Mouse (Mus musculus): ENCODE measurements around the gene Cit. TPM values are rescaled to one million over a fixed set of nuclear protein-coding genes. Genes with fewer than 3 reads are reported as not detected.

Gene Cit
- polyA plus RNA-seq, 1 experiment: 8.5 TPM

DNA sequence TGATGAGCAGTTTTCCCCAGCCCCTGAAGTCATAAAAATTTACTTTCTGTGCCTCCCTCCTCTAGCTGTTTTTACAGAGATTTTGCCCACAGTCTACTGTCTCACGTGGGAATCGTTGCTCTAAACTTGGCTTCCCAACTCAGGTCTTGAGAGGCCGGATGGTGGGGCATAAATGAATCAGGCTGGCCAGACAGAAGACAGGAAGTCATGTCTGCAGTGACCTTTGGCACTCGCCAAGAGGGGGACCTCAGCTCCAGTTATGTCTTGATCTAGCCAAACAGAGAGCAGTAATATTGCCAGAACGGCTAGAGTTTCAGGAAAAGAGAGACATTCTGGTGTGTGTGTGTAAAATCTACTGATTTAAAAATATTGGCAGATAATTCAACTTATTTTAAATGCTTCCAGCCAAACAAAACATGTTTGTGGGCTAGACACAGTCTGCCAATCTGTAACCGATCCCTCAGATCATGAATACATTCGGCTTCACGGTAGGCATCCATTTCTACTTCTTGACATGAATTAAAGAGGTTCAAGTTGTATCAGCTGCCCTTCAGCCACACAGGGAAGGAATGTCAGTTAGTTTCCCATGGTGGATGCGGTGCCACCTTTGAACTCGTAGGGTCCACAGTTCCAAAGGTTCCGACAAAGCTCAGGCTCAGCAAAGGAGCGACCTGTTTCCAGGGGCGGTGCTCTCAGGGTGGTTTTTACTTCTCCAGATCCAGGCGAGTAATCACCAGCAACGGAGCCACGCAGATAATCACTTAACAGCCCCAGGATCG lies 5.4 kb downstream of the Cit start:
- H3K4me2 ChIP-seq (ENCODE audit: low read depth): peak overlapping the region; percentile 72
- TF ChIP-seq TCF3 (IDR thresholded peaks at IDR 0.05; ENCODE audit: insufficient read length, low read depth) (no peak), USF1 (IDR thresholded peaks at IDR 0.05; ENCODE audit: low read depth) (no peak), SRF (IDR thresholded peaks at IDR 0.05; ENCODE audit: control insufficient read depth, insufficient read length, low read depth) (no peak), CEBPB (IDR thresholded peaks at IDR 0.05; ENCODE audit: insufficient read depth, poor library complexity, severe bottlenecking) (no peak), MYOD1 (IDR thresholded peaks at IDR 0.05; ENCODE audit: control insufficient read depth in 1 of 3, insufficient read length in 2 of 3, low read depth in 2 of 3) (no peak), TCF12 (IDR thresholded peaks at IDR 0.05; ENCODE audit: insufficient read depth, poor library complexity, severe bottlenecking) (no peak), POLR2AphosphoS2 (IDR thresholded peaks at IDR 0.05; ENCODE audit: insufficient read length, low read depth) (no peak), REST (IDR thresholded peaks at IDR 0.05; ENCODE audit: insufficient read depth, insufficient read length) (no peak), POLR2A (IDR thresholded peaks at IDR 0.05; ENCODE audit: insufficient read length, low read depth) (no peak), MAX (IDR thresholded peaks at IDR 0.05; ENCODE audit: low read depth) (no peak), E2F4 (IDR thresholded peaks at IDR 0.05; ENCODE audit: insufficient read depth) (no peak), MYOG (IDR thresholded peaks at IDR 0.05; ENCODE audit: control insufficient read depth in 1 of 3, insufficient read depth in 1 of 3, insufficient read length in 2 of 3, low read depth in 2 of 3) (no peak)
- no peak overlapping the region for H3K4me3 ChIP-seq
- H3K79me2 ChIP-seq (ENCODE audit: control insufficient read depth, insufficient read depth): peaks cover 41% of the 10 kb centered on the region
- H3ac ChIP-seq (ENCODE audit: control insufficient read depth, insufficient read length): no peak overlapping the region
- H3K36me3 ChIP-seq (ENCODE audit: control insufficient read depth, insufficient read depth): no peaks in the 10 kb centered on the region
- H3K27me3 ChIP-seq (ENCODE audit: control insufficient read depth, insufficient read depth, insufficient read length): no peaks in the 10 kb centered on the region

DNA sequence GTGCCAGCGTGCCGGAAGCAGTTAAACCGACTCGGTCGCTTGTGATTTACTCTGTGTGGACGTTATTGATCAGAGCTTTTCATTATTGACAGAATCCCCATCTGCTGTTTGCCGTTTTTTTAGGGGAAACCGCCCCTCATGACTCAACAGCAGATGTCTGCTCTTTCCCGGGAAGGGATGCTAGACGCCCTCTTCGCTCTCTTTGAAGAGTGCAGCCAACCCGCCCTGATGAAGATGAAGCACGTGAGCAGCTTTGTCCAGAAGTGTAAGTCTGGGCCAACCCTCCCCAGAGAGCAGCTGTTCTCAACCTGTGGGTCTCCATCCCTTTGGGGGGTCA lies 5.9 kb downstream of the Cit start:
- Histone ChIP-seq H3K79me2 (ENCODE audit: control insufficient read depth, insufficient read depth) (peaks cover 36% of the 10 kb centered on the region), H3K36me3 (ENCODE audit: control insufficient read depth, insufficient read depth) (no peaks in the 10 kb centered on the region), H3K27me3 (ENCODE audit: control insufficient read depth, insufficient read depth, insufficient read length) (no peaks in the 10 kb centered on the region)

DNA sequence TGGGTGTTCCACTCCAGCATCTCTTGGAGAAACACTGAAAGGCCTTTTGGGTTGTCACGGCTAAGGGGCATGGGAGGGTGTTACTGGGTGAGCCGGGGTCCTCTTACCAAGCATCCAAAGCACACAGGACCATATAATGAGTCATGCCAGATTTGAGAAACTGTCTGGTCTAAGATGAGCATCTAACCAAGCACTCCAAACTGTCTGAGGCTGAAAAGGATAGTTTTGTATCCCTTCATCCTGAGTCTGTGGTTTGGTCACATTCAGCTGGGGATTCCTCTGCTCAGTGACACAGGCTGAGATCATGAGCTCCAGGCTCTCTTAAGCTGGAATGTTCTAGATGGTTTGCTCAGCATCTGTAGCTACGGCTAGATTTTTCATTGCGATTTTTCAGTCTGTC lies 7.4 kb downstream of the Cit start:
- no peaks in the 10 kb centered on the region for H3K27me3 ChIP-seq (ENCODE audit: control insufficient read depth, insufficient read depth, insufficient read length)
- peaks cover 25% of the 10 kb centered on the region for H3K79me2 ChIP-seq (ENCODE audit: control insufficient read depth, insufficient read depth)
- no peak for TF ChIP-seq REST (IDR thresholded peaks at IDR 0.05; ENCODE audit: insufficient read depth, insufficient read length)
- no peak for TF ChIP-seq TCF12 (IDR thresholded peaks at IDR 0.05; ENCODE audit: insufficient read depth, poor library complexity, severe bottlenecking)
- no peak for TF ChIP-seq POLR2A (IDR thresholded peaks at IDR 0.05; ENCODE audit: insufficient read length, low read depth)
- TF ChIP-seq MYOG (IDR thresholded peaks at IDR 0.05; ENCODE audit: control insufficient read depth in 1 of 3, insufficient read depth in 1 of 3, insufficient read length in 2 of 3, low read depth in 2 of 3): no peak
- no peak for TF ChIP-seq MYOD1 (IDR thresholded peaks at IDR 0.05; ENCODE audit: control insufficient read depth in 1 of 3, insufficient read length in 2 of 3, low read depth in 2 of 3)
- no peak for TF ChIP-seq POLR2AphosphoS2 (IDR thresholded peaks at IDR 0.05; ENCODE audit: insufficient read length, low read depth)
- no peak for TF ChIP-seq E2F4 (IDR thresholded peaks at IDR 0.05; ENCODE audit: insufficient read depth)
- TF ChIP-seq MAX (IDR thresholded peaks at IDR 0.05; ENCODE audit: low read depth): no peak
- no peak for TF ChIP-seq SRF (IDR thresholded peaks at IDR 0.05; ENCODE audit: control insufficient read depth, insufficient read length, low read depth)
- no peak for TF ChIP-seq USF1 (IDR thresholded peaks at IDR 0.05; ENCODE audit: low read depth)
- TF ChIP-seq TCF3 (IDR thresholded peaks at IDR 0.05; ENCODE audit: insufficient read length, low read depth): no peak
- no peak for TF ChIP-seq CEBPB (IDR thresholded peaks at IDR 0.05; ENCODE audit: insufficient read depth, poor library complexity, severe bottlenecking)
- H3K36me3 ChIP-seq (ENCODE audit: control insufficient read depth, insufficient read depth): no peaks in the 10 kb centered on the region
- H3K4me3 ChIP-seq: no peak overlapping the region
- H3ac ChIP-seq (ENCODE audit: control insufficient read depth, insufficient read length): no peak overlapping the region
- peak overlapping the region; percentile 72 for H3K4me2 ChIP-seq (ENCODE audit: low read depth)

More for the DNA sequence above, 5.9 kb downstream of the Cit start:
- Histone ChIP-seq H3ac (ENCODE audit: control insufficient read depth, insufficient read length) (no peak overlapping the region), H3K4me2 (ENCODE audit: low read depth) (peak overlapping the region; percentile 72), H3K4me3 (no peak overlapping the region)
- TF ChIP-seq USF1 (IDR thresholded peaks at IDR 0.05; ENCODE audit: low read depth) (peak; percentile 48), CEBPB (IDR thresholded peaks at IDR 0.05; ENCODE audit: insufficient read depth, poor library complexity, severe bottlenecking) (no peak), MYOD1 (IDR thresholded peaks at IDR 0.05; ENCODE audit: control insufficient read depth in 1 of 3, insufficient read length in 2 of 3, low read depth in 2 of 3) (peak in 2 of 3 experiments; percentile 34 to 44)

DNA sequence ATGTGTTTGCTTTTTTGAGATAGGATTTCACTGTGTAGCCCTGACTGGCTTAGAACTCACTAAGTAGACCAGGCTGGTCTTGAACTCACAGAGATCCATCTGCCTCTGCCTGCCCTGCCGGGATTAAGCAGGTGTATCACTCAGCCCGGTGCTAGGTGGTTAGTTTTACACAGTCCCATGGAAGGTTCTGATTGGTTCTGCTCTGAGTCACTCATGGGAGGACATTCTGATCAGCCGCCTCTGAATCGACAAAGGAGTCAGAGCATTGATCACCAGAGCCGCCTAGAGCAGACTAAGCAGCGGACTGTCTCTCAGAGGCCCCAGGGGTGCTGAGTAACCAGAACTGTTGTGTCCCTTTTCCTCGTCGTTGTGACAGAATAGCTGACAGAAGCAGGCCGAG lies 8.6 kb downstream of the Cit start:
- H3K27me3 ChIP-seq (ENCODE audit: control insufficient read depth, insufficient read depth, insufficient read length): no peaks in the 10 kb centered on the region
- H3K4me3 ChIP-seq: no peak overlapping the region
- H3K36me3 ChIP-seq (ENCODE audit: control insufficient read depth, insufficient read depth): no peaks in the 10 kb centered on the region
- H3ac ChIP-seq (ENCODE audit: control insufficient read depth, insufficient read length): no peak overlapping the region
- TF ChIP-seq CEBPB (IDR thresholded peaks at IDR 0.05; ENCODE audit: insufficient read depth, poor library complexity, severe bottlenecking) (no peak), POLR2A (IDR thresholded peaks at IDR 0.05; ENCODE audit: insufficient read length, low read depth) (no peak), MYOD1 (IDR thresholded peaks at IDR 0.05; ENCODE audit: control insufficient read depth in 1 of 3, insufficient read length in 2 of 3, low read depth in 2 of 3) (no peak), MYOG (IDR thresholded peaks at IDR 0.05; ENCODE audit: control insufficient read depth in 1 of 3, insufficient read depth in 1 of 3, insufficient read length in 2 of 3, low read depth in 2 of 3) (no peak), POLR2AphosphoS2 (IDR thresholded peaks at IDR 0.05; ENCODE audit: insufficient read length, low read depth) (no peak), USF1 (IDR thresholded peaks at IDR 0.05; ENCODE audit: low read depth) (no peak), TCF12 (IDR thresholded peaks at IDR 0.05; ENCODE audit: insufficient read depth, poor library complexity, severe bottlenecking) (no peak), TCF3 (IDR thresholded peaks at IDR 0.05; ENCODE audit: insufficient read length, low read depth) (no peak), SRF (IDR thresholded peaks at IDR 0.05; ENCODE audit: control insufficient read depth, insufficient read length, low read depth) (no peak), MAX (IDR thresholded peaks at IDR 0.05; ENCODE audit: low read depth) (no peak), E2F4 (IDR thresholded peaks at IDR 0.05; ENCODE audit: insufficient read depth) (no peak), REST (IDR thresholded peaks at IDR 0.05; ENCODE audit: insufficient read depth, insufficient read length) (no peak)
- no peak overlapping the region for H3K4me2 ChIP-seq (ENCODE audit: low read depth)
- H3K79me2 ChIP-seq (ENCODE audit: control insufficient read depth, insufficient read depth): peaks cover 15% of the 10 kb centered on the region

Data from myocyte (in vitro differentiated cells).